Mouse (Mus musculus) CH12.LX (cell line): Measurements from ENCODE around the gene Tmx2.

Experiments used
- CTCF ChIP-seq, 2 experiments: IDR thresholded peaks in 1 of 2; conservative IDR thresholded peaks in 1 of 2; 2 replicates each; pipeline ENCODE4 v1.5.1; 2011 to 2012; ENCODE audit warnings: low read depth in 2 of 2, low read length in 2 of 2, improper control_type of control experiment in 1 of 2, inconsistent platforms in 1 of 2, mild to moderate bottlenecking in 1 of 2, moderate library complexity in 1 of 2
- EP300 ChIP-seq: IDR thresholded peaks from 2 replicates; pipeline ENCODE4 v1.6.1; 2011; ENCODE audit warnings: low read length, improper control_type of control experiment
- HCFC1 ChIP-seq: IDR thresholded peaks from 2 replicates; pipeline ENCODE4 v1.6.1; 2012; ENCODE audit warnings: low read depth, mild to moderate bottlenecking, inconsistent platforms, low read length, improper control_type of control experiment
- KAT2A ChIP-seq: IDR thresholded peaks from 2 replicates; pipeline ENCODE4 v1.6.1; 2012; ENCODE audit warnings: low read length, improper control_type of control experiment, inconsistent platforms; ENCODE audit not compliant: insufficient replicate concordance
- POLR2A ChIP-seq: IDR thresholded peaks from 2 replicates; pipeline ENCODE4 v1.6.1; 2011; ENCODE audit warnings: low read depth, mild to moderate bottlenecking, improper control_type of control experiment, low read length
- TCF12 ChIP-seq: IDR thresholded peaks from 2 replicates; pipeline ENCODE4 v1.6.1; 2014; ENCODE audit warnings: low read depth, mild to moderate bottlenecking, inconsistent platforms, low read length, improper control_type of control experiment
- UBTF ChIP-seq: IDR thresholded peaks from 2 replicates; pipeline ENCODE4 v1.6.1; 2012; ENCODE audit warnings: low read depth, mild to moderate bottlenecking, inconsistent platforms, low read length, improper control_type of control experiment, moderate library complexity
- USF1 ChIP-seq: IDR thresholded peaks from 2 replicates; pipeline ENCODE4 v1.6.1; 2014; ENCODE audit warnings: low read depth, mild to moderate bottlenecking, inconsistent platforms, low read length, improper control_type of control experiment
- ZC3H11A ChIP-seq: IDR thresholded peaks from 2 replicates; pipeline ENCODE4 v1.6.1; 2012; ENCODE audit warnings: low read depth, mild to moderate bottlenecking, inconsistent platforms, low read length, improper control_type of control experiment

- TF ChIP-seq CTCF (conservative IDR thresholded peaks at IDR 0.05 in 1 of 2, IDR thresholded peaks at IDR 0.05 in 1 of 2; ENCODE audit: low read depth in 2 of 2, low read length in 2 of 2) (no peak), USF1 (no peak), TCF12 (peak; percentile 36), POLR2A (peak; percentile 61; the same call in 1 of the 2 replicates), ZC3H11A (no peak), HCFC1 (peak; percentile 85), KAT2A (peak; percentile 81; the same call in 1 of the 2 replicates), UBTF (no peak), EP300 (no peak)
Observed at GRCm38 (mm10) chr2:84677968-84678880, 716 bp downstream of the Tmx2 start, which contains the start of the genes Gm28635 and Med19.
